Mouse (Mus musculus) kidney, postnatal 4 days (tissue): Measurements from ENCODE around the gene Gm4567.
"Not testable (repeated sequence)": the region's sequence is repeated elsewhere in the genome, so short reads cannot be mapped to it uniquely, and the experiment has no call there.

Experiments used
- DNase-seq, 2 experiments: peaks; one replicate each; pipeline ENCODE4 v3.0.0; 2021; ENCODE audit warnings: mixed read lengths in 2 of 2

Gm4567 gene

DNA sequence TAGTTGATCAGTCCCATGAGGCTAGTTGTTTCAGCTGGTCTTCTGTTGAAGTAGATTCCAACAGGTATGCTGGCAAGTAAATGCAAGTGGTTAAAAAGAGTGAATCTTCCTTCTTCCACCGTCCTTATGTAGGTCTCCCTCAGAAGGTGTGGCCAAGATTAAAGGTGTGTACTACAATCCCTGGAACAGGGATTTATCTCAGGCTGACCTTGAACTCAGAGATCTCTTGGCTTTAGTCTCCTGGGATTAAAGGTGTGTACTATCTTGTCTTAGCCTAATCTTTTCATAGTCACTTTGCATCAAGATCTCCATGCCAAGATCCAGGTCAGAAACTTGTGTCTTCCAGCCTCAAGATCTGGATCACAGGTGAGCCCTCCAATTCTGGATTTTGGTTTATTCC, at the start of gene Gm4567:
TSS of gene Gm4567 (minus strand) at position 101 of the 400 bp plus-strand sequence.
- DNase-seq = not testable (repeated sequence)

DNA sequence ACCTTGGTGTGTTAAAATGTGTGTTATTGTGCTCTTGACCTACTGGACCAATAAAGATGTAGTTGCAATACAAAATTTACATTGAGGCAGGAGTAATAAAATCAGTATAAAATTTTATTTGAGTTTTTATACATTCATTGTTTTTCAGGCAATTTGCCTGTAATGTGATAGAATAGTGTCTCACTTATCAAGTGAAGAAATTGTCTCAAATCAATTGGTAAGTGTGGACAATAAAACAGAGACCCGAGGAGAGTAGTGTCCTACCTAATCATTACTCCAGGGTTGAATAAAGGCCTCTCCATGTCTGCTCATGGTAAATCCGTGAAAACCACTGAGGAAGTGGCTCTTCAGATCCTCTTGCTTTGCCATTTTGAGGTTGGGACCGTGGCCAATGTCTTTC, 41.9 kb upstream of the Gm4567 start, which contains the start of gene Vmn1r157:
TSS of gene Vmn1r157 (plus strand) at position 301 of the 400 bp plus-strand sequence.
- DNase-seq = not testable (repeated sequence)

DNA sequence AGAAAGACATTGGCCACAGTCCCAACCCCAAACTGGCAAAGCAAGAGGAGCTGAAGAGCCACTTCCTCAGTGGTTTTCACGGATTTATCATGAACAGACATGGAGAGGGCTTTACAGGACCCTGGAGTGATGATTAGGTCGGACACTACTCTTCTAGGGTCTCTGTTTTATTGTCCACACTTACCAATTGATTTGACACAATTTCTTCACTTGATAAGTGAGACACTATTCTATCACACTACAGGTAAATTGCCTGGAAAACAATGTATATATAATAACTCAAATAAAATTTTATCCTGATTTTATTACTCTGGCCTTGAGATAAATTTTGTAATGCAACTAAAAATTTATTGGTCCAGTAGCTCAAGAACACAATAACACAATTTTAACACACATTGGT, 27.3 kb downstream of the Gm4567 start, which contains the start of gene Gm8693:
TSS of gene Gm8693 (minus strand) at position 101 of the 400 bp plus-strand sequence.
- not testable (repeated sequence) for DNase-seq
